Mouse (Mus musculus) embryonic fibroblast, embryonic 13.5 days (primary cell): ENCODE data around the gene Wasf1.

Experiments
- CTCF ChIP-seq: IDR thresholded peaks from 2 replicates; pipeline ENCODE4 v1.5.1; 2011; ENCODE audit warnings: mild to moderate bottlenecking, control low read depth, low read length, moderate library complexity, borderline replicate concordance; ENCODE audit not compliant: insufficient read depth
- POLR2A ChIP-seq: IDR thresholded peaks from 2 replicates; pipeline ENCODE4 v1.6.1; 2011; ENCODE audit warnings: low read depth, mild to moderate bottlenecking, control low read depth, low read length, moderate library complexity

GRCm38 (mm10) chr10:40885432-40885831 lies 2.2 kb downstream of the Wasf1 start:
- TF ChIP-seq CTCF, result no peak
- TF ChIP-seq POLR2A, result no peak
